Mouse (Mus musculus) kidney, adult 8-10 months (tissue): ENCODE measurements around the gene Sec24d.
A peak's percentile ranks its signal among the peaks of the same experiment; 100 is the strongest.

ENCODE experiments used
- DNase-seq, 2 experiments: peaks; one replicate each; pipeline ENCODE4 v3.0.0; 2022

Sec24d gene

GRCm38 (mm10) chr3:123266753-123267651, at the start of gene Sec24d:
Gene Sec24d, plus strand, starts transcription at chr3:123267455.
- peak; percentile 77 to 84 for DNase-seq

GRCm38 (mm10) chr3:123218646-123219045, 48.6 kb upstream of the Sec24d start:
- DNase-seq = no peak

- DNase-seq = no peak
Observed at GRCm38 (mm10) chr3:123227276-123227675, 40.0 kb upstream of the Sec24d start.

GRCm38 (mm10) chr3:123231639-123232038, 35.6 kb upstream of the Sec24d start:
- no peak for DNase-seq

- DNase-seq = peak; percentile 31 to 49
Observed at GRCm38 (mm10) chr3:123234191-123234836, 32.9 kb upstream of the Sec24d start.

- no peak for DNase-seq
Observed at GRCm38 (mm10) chr3:123235495-123235894, 31.8 kb upstream of the Sec24d start.

- DNase-seq = peak; percentile 35 to 52
Observed at GRCm38 (mm10) chr3:123235921-123236320, 31.3 kb upstream of the Sec24d start, which contains the start of gene Synpo2. Gene Synpo2, minus strand, starts transcription at chr3:123236149.

- DNase-seq = no peak
Observed at GRCm38 (mm10) chr3:123237039-123237438, 30.2 kb upstream of the Sec24d start.

- no peak for DNase-seq
Observed at GRCm38 (mm10) chr3:123237446-123237845, 29.8 kb upstream of the Sec24d start.

GRCm38 (mm10) chr3:123244376-123244775, 22.9 kb upstream of the Sec24d start:
- DNase-seq = no peak

- DNase-seq = no peak
Observed at GRCm38 (mm10) chr3:123245646-123246045, 21.6 kb upstream of the Sec24d start.

- DNase-seq = no peak
Observed at GRCm38 (mm10) chr3:123256181-123257101, 10.8 kb upstream of the Sec24d start.

- DNase-seq = no peak
Observed at GRCm38 (mm10) chr3:123258709-123259108, 8.5 kb upstream of the Sec24d start.

- no peak for DNase-seq
Observed at GRCm38 (mm10) chr3:123264706-123265105, 2.5 kb upstream of the Sec24d start.

GRCm38 (mm10) chr3:123267741-123268201, 516 bp downstream of the Sec24d start:
- peak; percentile 33 to 65 for DNase-seq

- DNase-seq = no peak
Observed at GRCm38 (mm10) chr3:123282866-123283615, 15.8 kb downstream of the Sec24d start.

- DNase-seq = no peak
Observed at GRCm38 (mm10) chr3:123284284-123284683, 17.0 kb downstream of the Sec24d start.

- DNase-seq = no peak
Observed at GRCm38 (mm10) chr3:123285649-123286048, 18.4 kb downstream of the Sec24d start.

GRCm38 (mm10) chr3:123288856-123289570, 21.8 kb downstream of the Sec24d start:
- peak in 1 of 2 experiments; percentile 29 for DNase-seq

- DNase-seq = no peak
Observed at GRCm38 (mm10) chr3:123291670-123292069, 24.4 kb downstream of the Sec24d start.

- no peak for DNase-seq
Observed at GRCm38 (mm10) chr3:123296654-123297053, 29.4 kb downstream of the Sec24d start.
